Mouse (Mus musculus) hindbrain, embryonic 14.5 days (tissue): Measurements from ENCODE around the gene Pram1. TPM values are rescaled to one million over a fixed set of nuclear protein-coding genes. Genes with fewer than 3 reads are reported as not detected.
"Not testable (repeated sequence)": the region's sequence is repeated elsewhere in the genome, so short reads cannot be mapped to it uniquely, and the experiment has no call there.

Experiments used
- ATAC-seq: fragments of 200-750 bp; cut with Nextera tagmentation; 2 replicates; pipeline ENCODE4 v1.8.0; 2017; ENCODE audit warnings: moderate number of reproducible peaks, mild to moderate bottlenecking, moderate TSS enrichment, moderate library complexity; ENCODE audit not compliant: low FRiP score
- DNase-seq: peaks from one replicate; pipeline ENCODE4 v3.0.0-alpha.2; 2015; ENCODE audit warnings: low spot score
- H3K27ac ChIP-seq: fragments of 300-500 bp; sonication (generic); 2 replicates; pipeline ENCODE4 v1.5.1; 2014; ENCODE audit warnings: mild to moderate bottlenecking, moderate library complexity
- H3K27me3 ChIP-seq: fragments of 300-500 bp; sonication (generic); 2 replicates; pipeline ENCODE4 v1.6.1; 2014; ENCODE audit warnings: mild to moderate bottlenecking, low read length, mixed read lengths; ENCODE audit not compliant: control insufficient read depth, insufficient read depth
- H3K36me3 ChIP-seq: fragments of 300-500 bp; sonication (generic); replicated peaks from 2 replicates; pipeline ENCODE4 v1.6.1; 2014; ENCODE audit not compliant: control insufficient read depth, insufficient read depth
- H3K4me1 ChIP-seq: fragments of 300-500 bp; sonication (generic); replicated peaks from 2 replicates; pipeline ENCODE4 v1.6.1; 2014; ENCODE audit warnings: antibody characterized with exemption, low read length, mixed read lengths; ENCODE audit not compliant: control insufficient read depth, insufficient read depth
- H3K4me2 ChIP-seq: fragments of 300-500 bp; sonication (generic); replicated peaks from 2 replicates; pipeline ENCODE4 v1.6.1; 2014; ENCODE audit warnings: mild to moderate bottlenecking, moderate library complexity
- H3K4me3 ChIP-seq: fragments of 300-500 bp; sonication (generic); replicated peaks from 2 replicates; pipeline ENCODE4 v1.5.1; 2014; ENCODE audit warnings: mild to moderate bottlenecking, low read length
- H3K9ac ChIP-seq: fragments of 300-500 bp; sonication (generic); 2 replicates; pipeline ENCODE4 v1.6.1; 2014
- H3K9me3 ChIP-seq: fragments of 300-500 bp; sonication (generic); 2 replicates; pipeline ENCODE4 v1.6.1; 2016; ENCODE audit warnings: low read length; ENCODE audit not compliant: control insufficient read depth
- WGBS: fragments of 180-500 bp; shearing (Covaris S2); extraction: QIAGEN DNeasy Blood & Tissue Kit; methylation state at CpG from one replicate; pipeline ENCODE4 v1.1.7; 2014; 5-methylcytosine and 5-hydroxymethylcytosine counted together
- polyA plus RNA-seq: library from polyadenylated mRNA; unstranded; fragments of >200 nt; fragmentation: Nextera tagmentation; extraction: Ambion mirVana; gene quantifications from 2 replicates; pipeline ENCODE4 v1.2.1, GENCODE M21; 2014

The Pram1 gene
- polyA plus RNA-seq: 0.37 and 0.70 TPM in 2 replicates

GRCm38 (mm10) chr17:33637516-33638276, at the start of gene Pram1:
TSS of gene Pram1 (plus strand) at chr17:33638056.
- no peak within 1 kb of the TSS for H3K27ac ChIP-seq
- H3K4me2 ChIP-seq: no peak within 1 kb of the TSS
- no peak for DNase-seq
- H3K9ac ChIP-seq: no peak within 1 kb of the TSS
- peaks cover 46% of the 10 kb centered on the region for H3K36me3 ChIP-seq
- H3K9me3 ChIP-seq: no peaks in the 10 kb centered on the region
- no peak for ATAC-seq
- no peaks in the 10 kb centered on the region for H3K4me1 ChIP-seq
- H3K4me3 ChIP-seq: no peak within 1 kb of the TSS
- no peaks in the 10 kb centered on the region for H3K27me3 ChIP-seq
- 90% methylated on average over 4 of the region's 4 CpGs for WGBS

- Histone ChIP-seq H3K36me3 (no peaks in the 10 kb centered on the region), H3K4me2 (no peak overlapping the region), H3K4me3 (no peak overlapping the region), H3K9me3 (peaks cover 4% of the 10 kb centered on the region; the same call in 1 of the 2 replicates), H3K27me3 (no peaks in the 10 kb centered on the region), H3K9ac (no peak overlapping the region), H3K4me1 (no peaks in the 10 kb centered on the region), H3K27ac (no peak overlapping the region)
- no peak for DNase-seq
- no peak for ATAC-seq
These were observed 40.6 kb upstream of the Pram1 start for GRCm38 (mm10) chr17:33597271-33597670.

GRCm38 (mm10) chr17:33598506-33598905, 39.4 kb upstream of the Pram1 start:
- Histone ChIP-seq H3K27me3 (no peaks in the 10 kb centered on the region), H3K4me2 (no peak overlapping the region), H3K9me3 (peaks cover 4% of the 10 kb centered on the region; the same call in 1 of the 2 replicates), H3K4me1 (no peaks in the 10 kb centered on the region), H3K36me3 (no peaks in the 10 kb centered on the region), H3K9ac (no peak overlapping the region), H3K4me3 (no peak overlapping the region), H3K27ac (no peak overlapping the region)
- ATAC-seq: no peak
- 91% methylated on average over 5 of the region's 5 CpGs for WGBS
- no peak for DNase-seq

GRCm38 (mm10) chr17:33599836-33600475, 37.9 kb upstream of the Pram1 start:
- H3K9ac ChIP-seq: no peak overlapping the region
- no peak for ATAC-seq
- WGBS: 88% methylated on average over 8 of the region's 8 CpGs
- no peak overlapping the region for H3K4me3 ChIP-seq
- no peaks in the 10 kb centered on the region for H3K36me3 ChIP-seq
- H3K27me3 ChIP-seq: no peaks in the 10 kb centered on the region
- H3K4me2 ChIP-seq: no peak overlapping the region
- no peak overlapping the region for H3K27ac ChIP-seq
- DNase-seq: no peak
- H3K4me1 ChIP-seq: no peaks in the 10 kb centered on the region
- H3K9me3 ChIP-seq: peaks cover 4% of the 10 kb centered on the region; the same call in 1 of the 2 replicates

- no peak overlapping the region for H3K4me2 ChIP-seq
- DNase-seq (no peak), ATAC-seq (no peak)
- H3K4me1 ChIP-seq: no peaks in the 10 kb centered on the region
- WGBS: 89% methylated on average over 3 of the region's 3 CpGs
- no peak overlapping the region for H3K4me3 ChIP-seq
- H3K9me3 ChIP-seq: peaks cover 4% of the 10 kb centered on the region; the same call in 1 of the 2 replicates
- no peak overlapping the region for H3K27ac ChIP-seq
- H3K9ac ChIP-seq: no peak overlapping the region
- H3K36me3 ChIP-seq: no peaks in the 10 kb centered on the region
- no peaks in the 10 kb centered on the region for H3K27me3 ChIP-seq
These were observed 37.0 kb upstream of the Pram1 start for GRCm38 (mm10) chr17:33600831-33601230.

GRCm38 (mm10) chr17:33601947-33602346, 35.9 kb upstream of the Pram1 start:
- Histone ChIP-seq H3K4me2 (no peak overlapping the region), H3K9ac (no peak overlapping the region), H3K4me3 (no peak overlapping the region), H3K4me1 (no peaks in the 10 kb centered on the region), H3K27me3 (no peaks in the 10 kb centered on the region), H3K9me3 (peaks cover 4% of the 10 kb centered on the region; the same call in 1 of the 2 replicates), H3K36me3 (no peaks in the 10 kb centered on the region), H3K27ac (no peak overlapping the region)
- no peak for ATAC-seq
- 87% methylated on average over 12 of the region's 12 CpGs for WGBS
- DNase-seq: peak; percentile 14

GRCm38 (mm10) chr17:33607273-33607672, 30.6 kb upstream of the Pram1 start:
- DNase-seq (peak; percentile 10), ATAC-seq (no peak)
- no peaks in the 10 kb centered on the region for H3K36me3 ChIP-seq
- no peaks in the 10 kb centered on the region for H3K9me3 ChIP-seq
- H3K27ac ChIP-seq: no peak overlapping the region
- H3K4me2 ChIP-seq: no peak overlapping the region
- 79% methylated on average over 2 of the region's 2 CpGs for WGBS
- no peaks in the 10 kb centered on the region for H3K27me3 ChIP-seq
- no peaks in the 10 kb centered on the region for H3K4me1 ChIP-seq
- no peak overlapping the region for H3K9ac ChIP-seq
- no peak overlapping the region for H3K4me3 ChIP-seq

- H3K27me3 ChIP-seq: no peaks in the 10 kb centered on the region; the same call in 1 of the 2 replicates
- no peak overlapping the region for H3K4me3 ChIP-seq
- H3K36me3 ChIP-seq: no peaks in the 10 kb centered on the region
- 88% methylated on average over 7 of the region's 7 CpGs for WGBS
- ATAC-seq (no peak), DNase-seq (peak; percentile 1)
- no peak overlapping the region for H3K4me2 ChIP-seq
- H3K4me1 ChIP-seq: no peaks in the 10 kb centered on the region
- H3K27ac ChIP-seq: no peak overlapping the region
- no peaks in the 10 kb centered on the region for H3K9me3 ChIP-seq
- no peak overlapping the region for H3K9ac ChIP-seq
These were observed 27.3 kb upstream of the Pram1 start for GRCm38 (mm10) chr17:33610548-33610947.

- H3K4me1 ChIP-seq, H3K4me3 ChIP-seq, H3K4me2 ChIP-seq, H3K36me3 ChIP-seq, H3K9ac ChIP-seq, H3K27me3 ChIP-seq, H3K9me3 ChIP-seq, H3K27ac ChIP-seq, ATAC-seq: not testable (repeated sequence)
- 89% methylated on average over 5 of the region's 5 CpGs for WGBS
- DNase-seq: peak; percentile 10
These were observed 24.1 kb upstream of the Pram1 start for GRCm38 (mm10) chr17:33613726-33614125.
